Mouse (Mus musculus) small intestine, adult 2 months (tissue): ENCODE measurements around the gene Lsamp.

ENCODE experiments used
- CTCF ChIP-seq: fragments of 200-500 bp; IDR thresholded peaks from 2 replicates; pipeline ENCODE4 v1.5.1; 2012; ENCODE audit warnings: low read depth, mild to moderate bottlenecking, control low read depth, inconsistent platforms, low read length, moderate library complexity, mixed read lengths; ENCODE audit not compliant: insufficient replicate concordance, insufficient read length; ENCODE audit errors: extremely low read depth
- POLR2A ChIP-seq: fragments of 200-500 bp; IDR thresholded peaks from 2 replicates; pipeline ENCODE4 v1.6.1; 2012; ENCODE audit warnings: low read depth, mild to moderate bottlenecking, control low read depth, inconsistent platforms, low read length, moderate library complexity

GRCm38 (mm10) chr16:41535806-41536205, 1551.6 kb downstream of the Lsamp start:
- TF ChIP-seq POLR2A (no peak), CTCF (no peak)
